Mouse (Mus musculus): ENCODE results near the gene Acot1.
A peak's percentile ranks its signal among the peaks of the same experiment; 100 is the strongest.

Gene Acot1

DNA sequence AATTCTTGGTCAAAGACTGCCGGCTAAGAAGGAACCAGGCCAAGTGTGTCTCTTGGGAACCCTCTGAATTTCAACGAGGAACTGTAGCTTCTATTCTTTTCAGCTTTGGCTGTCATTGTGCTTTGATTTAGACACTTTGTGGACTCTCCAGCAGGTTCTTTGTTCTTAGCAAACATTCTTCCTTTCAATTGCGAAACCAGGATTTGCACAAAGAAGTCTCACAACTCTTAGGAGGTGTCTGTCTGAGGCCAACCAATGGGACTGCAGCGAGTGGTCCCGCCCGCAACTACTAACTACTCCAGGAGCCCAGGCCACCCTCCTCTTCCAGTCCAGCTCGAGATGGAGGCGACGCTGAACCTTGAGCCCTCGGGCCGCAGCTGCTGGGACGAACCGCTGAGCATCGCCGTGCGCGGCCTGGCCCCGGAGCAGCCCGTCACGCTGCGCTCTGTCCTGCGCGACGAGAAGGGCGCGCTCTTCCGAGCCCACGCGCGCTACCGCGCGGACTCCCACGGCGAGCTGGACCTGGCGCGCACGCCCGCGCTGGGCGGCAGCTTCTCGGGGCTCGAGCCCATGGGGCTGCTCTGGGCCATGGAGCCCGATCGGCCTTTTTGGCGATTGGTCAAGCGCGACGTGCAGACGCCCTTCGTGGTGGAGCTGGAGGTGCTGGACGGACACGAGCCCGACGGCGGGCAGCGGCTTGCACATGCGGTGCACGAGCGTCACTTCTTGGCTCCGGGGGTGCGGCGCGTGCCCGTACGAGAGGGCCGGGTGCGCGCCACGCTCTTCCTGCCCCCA lies at the start of gene Acot1:
Acot1 (plus strand) TSS at position 320 of the 795 bp plus-strand sequence.
- peak; percentile 60 to 79 for DNase-seq (ENCODE audit: low spot score in 2 of 2)

DNA sequence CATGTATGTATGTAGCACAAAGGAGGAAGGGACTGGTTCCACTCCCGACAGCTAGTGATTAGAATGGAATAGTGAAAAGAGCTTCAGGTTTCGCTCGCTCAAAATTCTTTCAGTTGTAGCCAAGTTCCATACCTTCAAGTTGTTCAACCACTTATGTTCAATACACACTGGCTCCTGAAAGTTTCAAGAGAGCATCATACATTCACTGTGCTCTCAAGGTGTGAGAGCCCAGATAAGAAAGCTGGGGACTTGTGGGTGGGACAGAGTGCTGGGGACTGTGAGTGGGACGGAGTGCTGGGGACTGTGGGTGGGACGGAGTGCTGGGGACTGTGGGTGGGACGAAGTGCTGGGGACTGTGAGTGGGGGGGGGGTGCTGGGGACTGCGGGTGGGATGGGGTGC lies 44.1 kb upstream of the Acot1 start:
- no peak for DNase-seq (ENCODE audit: low spot score in 2 of 2)

DNA sequence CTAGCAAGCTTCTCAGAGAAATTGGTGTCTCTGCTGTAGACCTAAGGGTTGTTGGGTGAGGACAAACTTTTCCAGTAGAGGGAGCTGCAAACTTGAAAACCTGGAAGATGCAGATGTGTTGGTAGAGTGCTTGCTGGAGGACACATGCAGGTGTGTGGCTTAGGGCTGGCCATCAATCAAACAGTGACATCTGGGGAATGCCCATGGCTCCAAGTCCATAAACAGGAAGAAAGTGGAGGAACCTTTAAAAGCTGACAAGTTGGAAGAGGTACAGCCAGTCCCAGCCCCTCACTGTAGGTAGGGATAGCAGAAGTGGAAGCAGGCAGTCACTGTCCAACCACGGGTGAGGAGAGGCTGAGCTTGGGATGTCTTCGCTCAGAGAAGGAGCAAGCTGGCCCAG lies 37.2 kb upstream of the Acot1 start:
- DNase-seq (ENCODE audit: low spot score in 2 of 2): peak; percentile 33 to 55

DNA sequence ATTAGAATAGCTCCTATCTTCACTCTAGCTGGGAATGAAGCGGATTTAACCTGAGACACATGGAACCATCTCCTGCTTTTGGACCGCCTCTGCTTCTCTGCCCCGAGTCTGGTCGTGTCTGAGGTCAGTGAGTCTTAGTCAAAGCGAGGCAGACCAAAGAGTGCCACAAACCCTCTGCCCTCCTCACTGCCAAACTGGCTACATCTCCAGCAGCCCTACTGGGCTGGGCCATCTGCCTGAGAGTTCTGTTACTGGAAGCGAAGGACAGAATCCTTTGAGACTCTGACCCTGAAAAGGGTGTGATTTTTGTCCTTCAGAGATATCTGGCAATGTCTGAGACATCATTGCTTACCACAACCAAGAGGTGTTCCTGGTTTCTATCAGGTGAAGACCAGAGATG lies 30.4 kb upstream of the Acot1 start:
- no peak for DNase-seq (ENCODE audit: low spot score in 2 of 2)

DNA sequence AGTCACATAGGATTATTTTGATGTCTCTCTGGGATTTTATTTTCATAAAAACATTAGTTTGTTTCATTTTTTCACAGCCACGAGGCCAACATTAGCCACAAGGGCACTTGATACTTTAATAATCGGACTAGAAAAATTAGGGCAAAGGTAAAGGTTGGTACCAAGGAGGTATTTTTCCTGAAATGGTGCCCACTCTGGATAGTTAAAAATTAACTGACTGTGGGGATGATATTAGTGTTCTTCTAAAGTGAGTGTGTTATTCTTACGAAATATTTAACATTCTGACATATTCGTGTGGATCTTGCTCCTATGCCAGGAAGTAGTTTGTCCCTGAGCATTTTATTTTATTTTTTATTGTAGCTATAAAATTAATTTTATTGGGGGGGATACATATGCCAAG lies 27.7 kb upstream of the Acot1 start:
- no peak for DNase-seq (ENCODE audit: low spot score in 2 of 2)

DNA sequence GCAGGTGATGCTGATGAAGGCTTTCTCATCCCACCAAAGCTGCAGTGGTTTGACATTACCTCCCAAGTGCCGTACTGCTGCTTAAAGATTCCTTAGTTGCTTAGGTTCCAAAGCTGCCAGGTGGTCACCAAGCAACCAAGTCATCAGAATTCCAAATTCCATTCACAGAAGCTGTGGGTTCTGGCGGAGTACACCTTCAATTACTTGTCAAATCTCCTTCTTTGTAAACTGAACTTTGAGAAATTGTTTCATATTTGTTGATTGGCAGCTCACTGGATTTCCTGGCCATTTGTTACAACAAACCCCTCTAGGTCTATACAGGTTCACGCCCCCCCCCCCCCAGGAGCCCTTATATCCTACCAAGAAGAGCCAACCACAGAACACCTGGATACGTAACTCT lies 24.5 kb upstream of the Acot1 start, which contains the start of gene Heatr4:
Heatr4 (minus strand) TSS at position 101 of the 400 bp plus-strand sequence.
- DNase-seq (ENCODE audit: low spot score in 2 of 2): no peak

DNA sequence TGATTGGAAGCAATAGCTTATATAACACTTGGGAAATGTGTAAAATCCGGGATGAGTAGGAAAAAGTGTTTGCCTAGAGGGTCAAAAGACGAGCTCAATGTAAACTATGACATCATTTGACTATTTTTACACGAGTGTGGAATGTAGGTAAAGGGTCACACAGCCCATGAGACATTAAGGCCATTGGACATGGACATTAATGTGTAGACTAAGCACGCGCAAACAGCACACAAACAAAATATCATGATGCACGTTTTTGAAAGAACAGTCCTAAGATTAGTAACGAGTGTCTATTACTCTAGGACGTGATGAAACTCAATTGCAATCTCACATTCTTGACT lies 22.1 kb upstream of the Acot1 start:
- no peak for DNase-seq (ENCODE audit: low spot score in 2 of 2)

DNA sequence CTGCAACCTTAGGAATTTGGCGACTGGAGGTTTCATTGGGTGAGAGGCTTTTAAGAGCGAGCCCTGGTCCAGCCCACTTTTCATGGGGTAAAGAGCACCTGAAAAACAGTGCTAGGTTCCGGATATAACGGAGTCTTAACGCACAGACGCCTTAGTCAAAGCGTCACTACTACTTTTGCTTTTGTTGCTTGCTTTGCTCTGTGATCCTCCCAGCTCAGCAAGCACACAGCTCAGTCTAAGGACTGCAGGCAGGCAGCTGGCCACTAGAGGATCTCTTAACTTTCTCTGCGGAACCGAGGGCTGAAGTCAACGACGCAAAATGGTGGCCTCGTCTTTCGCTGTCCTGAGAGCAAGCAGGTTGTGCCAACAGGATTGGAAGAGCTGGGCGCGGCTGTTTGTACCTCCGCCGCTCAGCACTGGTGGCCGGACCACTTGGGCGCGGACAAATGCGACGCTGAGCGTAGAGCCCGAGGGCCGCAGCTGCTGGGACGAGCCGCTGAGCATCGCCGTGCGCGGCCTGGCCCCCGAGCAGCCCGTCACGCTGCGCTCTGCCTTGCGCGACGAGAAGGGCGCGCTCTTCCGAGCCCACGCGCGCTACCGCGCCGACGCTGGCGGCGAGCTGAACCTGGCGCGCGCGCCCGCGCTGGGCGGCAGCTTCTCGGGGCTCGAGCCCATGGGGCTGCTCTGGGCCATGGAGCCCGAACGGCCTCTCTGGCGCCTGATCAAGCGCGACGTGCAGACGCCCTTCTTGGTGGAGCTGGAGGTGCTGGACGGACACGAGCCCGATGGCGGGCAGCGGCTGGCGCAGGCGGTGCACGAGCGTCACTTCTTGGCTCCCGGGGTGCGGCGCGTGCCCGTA lies 21.5 kb upstream of the Acot1 start, which contains the start of gene Acot2:
Acot2 (plus strand) TSS at position 279 of the 859 bp plus-strand sequence.
- peak; percentile 67 to 71 for DNase-seq (ENCODE audit: low spot score in 2 of 2)

DNA sequence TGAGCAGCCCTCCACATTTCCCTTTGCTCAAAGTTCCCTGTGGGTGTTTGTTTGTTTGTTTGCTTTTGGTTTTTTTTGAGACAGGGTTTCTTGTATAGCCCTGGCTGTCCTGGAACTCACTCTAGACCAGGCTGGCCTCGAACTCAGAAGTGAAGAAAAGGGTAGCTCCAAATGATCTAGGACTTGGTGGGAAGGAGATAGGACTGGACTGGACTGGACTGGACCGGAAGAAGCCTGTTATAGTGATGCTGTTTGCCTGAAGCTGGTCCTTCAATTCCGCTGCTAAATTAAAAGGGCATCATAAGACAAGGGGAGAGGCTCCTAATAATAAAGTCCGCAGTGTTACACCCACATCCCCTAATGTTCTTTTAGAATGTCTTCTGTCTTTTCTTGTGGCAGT lies 20.8 kb upstream of the Acot1 start:
- no peak for DNase-seq (ENCODE audit: low spot score in 2 of 2)

DNA sequence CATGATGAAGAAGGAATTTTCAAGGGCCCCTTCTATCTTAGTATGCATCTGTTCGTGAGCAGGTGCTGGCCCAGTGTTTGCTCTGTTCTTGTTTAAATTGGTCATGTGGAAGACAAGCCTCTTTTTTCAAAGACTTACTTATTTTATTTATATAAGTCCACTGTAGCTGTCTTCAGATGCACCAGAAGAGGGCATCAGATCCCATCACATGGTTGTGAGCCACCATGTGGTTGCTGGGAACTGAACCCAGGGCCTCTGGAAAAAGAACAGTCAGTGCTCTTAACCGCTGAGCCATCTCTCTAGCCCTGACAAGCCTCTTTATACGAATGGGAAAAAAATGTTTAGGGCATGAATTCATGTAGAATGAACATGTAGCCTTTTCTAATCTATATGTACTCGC lies 19.9 kb upstream of the Acot1 start:
- DNase-seq (ENCODE audit: low spot score in 2 of 2): no peak

DNA sequence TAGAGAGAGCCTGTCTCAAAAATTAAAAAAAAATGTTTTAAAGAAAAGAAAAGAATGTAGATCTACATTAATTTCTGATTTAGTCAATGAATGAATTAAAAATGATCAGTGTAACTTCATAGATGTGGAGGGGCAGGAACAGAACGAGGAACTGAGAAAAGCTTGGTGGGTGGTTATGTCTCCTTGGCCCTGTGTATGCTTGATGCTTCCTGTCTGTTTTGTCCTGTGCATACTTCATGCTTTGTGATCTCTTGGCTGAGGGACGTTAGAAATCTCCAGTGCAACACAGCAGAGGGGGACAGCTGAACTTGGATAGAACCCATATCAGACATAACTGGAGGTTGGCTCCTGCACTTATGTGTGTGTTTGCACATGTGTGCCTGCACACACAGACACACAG lies 12.1 kb upstream of the Acot1 start:
- DNase-seq (ENCODE audit: low spot score in 2 of 2): no peak

DNA sequence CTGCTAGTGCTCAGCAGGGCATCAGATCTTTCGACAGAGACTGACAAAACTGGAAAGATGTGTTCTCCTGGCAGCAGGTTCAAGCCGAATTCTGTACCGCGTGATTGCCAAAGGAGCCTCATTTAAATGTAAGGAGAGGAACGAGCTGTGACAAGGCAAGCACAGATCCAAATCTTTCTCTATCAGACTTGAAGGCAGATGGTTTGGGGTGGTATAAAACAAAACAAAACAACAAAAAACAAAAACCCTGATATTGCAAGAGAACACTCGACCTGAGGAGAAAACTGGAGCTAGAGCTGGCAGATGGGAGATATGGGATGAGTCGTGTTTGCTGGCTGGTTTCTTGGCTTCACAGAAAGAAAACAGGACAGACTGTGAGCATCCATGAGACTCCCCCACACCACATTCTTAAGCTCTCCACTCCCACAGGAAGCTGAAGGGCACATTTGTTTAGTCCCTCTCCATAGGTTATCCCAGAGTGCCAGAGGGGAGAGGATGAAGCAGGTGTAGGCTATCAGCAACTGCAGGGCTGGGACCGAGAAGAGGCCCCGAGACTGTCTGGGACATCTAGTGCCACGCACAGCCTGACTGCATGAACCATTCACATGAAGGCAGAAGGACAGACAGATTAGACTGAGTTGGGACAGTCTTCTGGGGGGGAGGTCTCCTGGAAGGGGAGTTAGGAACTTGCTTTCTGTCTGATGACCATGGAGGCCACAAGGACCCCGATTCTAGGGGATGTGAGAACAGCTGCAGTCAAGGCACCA lies 10.8 kb upstream of the Acot1 start:
- DNase-seq (ENCODE audit: low spot score in 2 of 2): peak in 1 of 2 experiments; percentile 44

DNA sequence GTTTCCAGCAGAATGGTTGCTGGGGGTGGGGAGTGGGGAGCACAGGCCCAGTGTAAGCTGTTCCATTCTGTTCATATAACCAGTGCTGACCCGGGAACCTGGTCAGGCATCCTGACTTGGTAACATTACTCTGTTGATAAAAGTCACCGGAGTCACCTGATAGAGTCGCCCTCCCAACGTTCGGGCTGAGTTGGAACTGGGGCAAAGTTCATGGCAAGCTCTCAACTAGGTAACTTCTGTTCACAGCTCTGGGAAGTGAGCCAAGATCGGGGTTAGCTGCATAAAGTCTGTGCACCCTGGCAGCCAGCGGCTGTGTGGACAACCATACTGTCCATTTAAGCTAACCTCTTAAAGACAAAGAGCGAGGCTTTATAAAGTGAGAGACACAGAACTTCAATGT lies 10.1 kb upstream of the Acot1 start:
- DNase-seq (ENCODE audit: low spot score in 2 of 2): peak; percentile 62 to 81

DNA sequence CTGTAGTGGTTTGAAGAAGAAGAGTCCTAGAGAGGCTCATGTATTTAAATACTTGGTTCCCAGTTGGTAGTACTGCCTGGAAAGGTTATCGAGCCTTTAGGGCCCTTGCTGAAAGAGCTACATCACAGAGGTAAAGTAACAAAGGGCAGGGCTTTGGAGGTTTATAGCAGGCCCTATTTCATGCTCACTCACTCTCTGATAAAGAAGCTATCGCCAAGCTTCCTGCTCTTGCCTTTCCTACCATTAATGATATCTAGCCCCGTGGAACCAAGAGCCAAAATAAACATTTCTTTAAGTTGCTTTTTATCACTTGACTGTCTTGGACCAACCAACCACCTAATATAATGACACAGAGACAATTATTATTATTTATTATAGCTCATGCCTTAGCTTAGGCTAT lies 8.9 kb upstream of the Acot1 start:
- no peak for DNase-seq (ENCODE audit: low spot score in 2 of 2)

DNA sequence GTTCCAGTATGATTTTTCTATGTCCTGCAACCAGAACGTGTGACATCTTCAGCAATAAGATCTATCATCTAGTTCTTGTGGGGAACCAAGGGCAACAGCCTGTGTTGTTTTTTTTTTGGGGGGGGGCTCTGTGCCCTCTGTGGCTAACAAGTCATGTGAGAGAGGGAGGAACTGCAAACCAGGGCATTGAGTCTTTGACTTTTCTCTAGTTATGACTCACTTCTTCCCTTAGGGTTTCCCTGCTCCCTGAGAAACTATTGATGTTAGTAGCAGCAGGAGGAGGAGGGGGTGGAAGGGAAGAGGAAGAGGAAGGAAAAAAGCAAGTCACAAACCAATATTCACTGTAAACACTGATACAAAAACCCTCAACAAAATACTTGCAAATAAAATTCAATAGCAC lies 5.4 kb upstream of the Acot1 start:
- no peak for DNase-seq (ENCODE audit: low spot score in 2 of 2)

DNA sequence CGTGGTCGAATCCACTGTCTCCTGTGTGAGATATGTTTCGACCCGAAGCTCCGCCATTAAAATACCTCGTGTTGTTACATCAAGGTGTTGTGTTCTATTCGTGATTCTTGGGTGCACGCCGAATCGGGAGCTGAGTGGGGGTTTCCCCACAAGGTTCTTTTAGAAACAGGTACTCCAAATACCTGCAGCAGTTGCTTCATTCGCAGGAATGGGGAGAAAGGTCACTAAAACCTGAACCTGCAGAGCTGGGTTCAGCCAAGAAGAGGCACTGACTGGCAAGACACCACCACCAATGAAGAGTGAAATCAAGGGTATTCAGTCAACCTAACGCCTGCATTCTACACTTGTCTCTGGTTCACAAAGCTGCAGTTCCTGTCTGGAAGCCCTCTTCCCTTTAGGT lies 1.0 kb upstream of the Acot1 start:
- DNase-seq (ENCODE audit: low spot score in 2 of 2): no peak

DNA sequence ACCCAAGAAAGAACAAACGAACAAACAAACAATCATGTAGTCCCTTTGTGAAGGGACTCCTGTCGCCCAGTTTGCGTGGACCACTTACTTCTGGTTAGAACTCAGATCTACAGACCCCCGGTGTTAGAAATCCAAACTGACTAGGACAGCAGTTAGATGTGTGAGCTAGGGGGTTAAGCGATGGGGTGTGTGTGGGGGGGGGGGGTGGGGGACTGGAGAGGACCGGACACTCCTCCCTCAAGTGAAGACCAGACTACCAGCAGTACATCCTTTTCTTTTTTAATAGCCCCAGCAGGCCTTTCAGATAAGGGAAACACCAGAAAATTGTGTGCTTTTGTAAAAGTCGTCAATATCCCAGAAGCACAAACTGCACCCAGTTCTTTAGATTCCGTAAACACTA lies 561 bp upstream of the Acot1 start:
- DNase-seq (ENCODE audit: low spot score in 2 of 2): no peak

DNA sequence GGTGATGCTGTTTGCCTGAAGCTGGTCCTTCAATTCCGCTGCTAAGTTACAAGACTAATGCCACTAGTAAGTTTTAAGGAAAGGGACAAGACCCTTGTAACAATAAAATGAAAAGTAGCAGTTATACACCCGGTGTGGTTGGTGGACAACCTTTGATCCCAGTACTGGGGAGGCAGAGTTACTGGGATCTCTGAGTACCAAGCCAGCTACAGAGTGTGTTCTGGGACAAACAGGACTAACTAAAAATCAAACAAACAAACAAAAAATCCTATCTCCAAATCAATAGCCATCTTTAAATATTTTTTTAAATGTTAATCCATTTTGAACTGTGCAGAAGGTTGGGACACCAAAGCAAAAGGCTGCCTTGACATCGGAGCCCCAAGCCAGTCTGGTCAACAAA lies 911 bp downstream of the Acot1 start:
- no peak for DNase-seq (ENCODE audit: low spot score in 2 of 2)

DNA sequence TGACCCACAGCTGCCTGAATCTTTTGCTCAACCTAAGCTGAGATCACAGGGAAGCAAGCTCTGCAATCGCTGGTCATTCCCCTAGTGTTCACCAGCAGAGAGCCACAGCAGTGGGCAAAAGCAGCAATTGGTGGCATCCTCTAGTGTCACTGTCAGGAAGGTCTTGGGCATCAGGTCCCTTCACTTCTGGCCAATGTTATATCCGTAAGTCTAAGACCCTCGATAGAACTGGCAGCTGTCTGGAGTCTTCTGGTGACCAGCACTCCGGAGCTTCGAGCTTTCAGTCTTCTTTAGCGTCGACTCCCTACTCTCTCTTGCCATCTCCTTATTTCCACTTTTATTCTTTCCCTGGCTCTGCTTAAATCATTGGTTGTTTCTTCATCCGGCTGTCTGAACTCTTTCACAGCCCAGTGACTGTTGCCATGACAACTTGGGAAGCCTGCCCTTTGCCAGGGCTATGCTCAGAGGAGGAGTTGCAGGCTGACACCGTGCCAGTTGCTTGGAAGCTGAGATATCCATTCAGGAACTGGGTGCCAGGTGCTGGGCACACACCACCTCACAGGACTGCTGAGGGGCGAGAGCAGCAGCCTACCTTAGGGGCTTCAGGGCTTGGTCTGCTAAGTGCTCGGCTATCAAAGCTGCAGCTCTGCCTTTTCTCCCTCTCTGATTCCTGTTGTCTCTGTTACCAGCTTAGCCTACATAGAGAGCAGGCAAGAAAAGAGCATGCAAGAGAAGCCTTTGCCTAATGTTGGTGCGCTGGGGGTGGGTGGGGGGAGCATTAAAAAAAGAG lies 2.2 kb downstream of the Acot1 start:
- peak in 1 of 2 experiments; percentile 69 for DNase-seq (ENCODE audit: low spot score in 2 of 2)

DNA sequence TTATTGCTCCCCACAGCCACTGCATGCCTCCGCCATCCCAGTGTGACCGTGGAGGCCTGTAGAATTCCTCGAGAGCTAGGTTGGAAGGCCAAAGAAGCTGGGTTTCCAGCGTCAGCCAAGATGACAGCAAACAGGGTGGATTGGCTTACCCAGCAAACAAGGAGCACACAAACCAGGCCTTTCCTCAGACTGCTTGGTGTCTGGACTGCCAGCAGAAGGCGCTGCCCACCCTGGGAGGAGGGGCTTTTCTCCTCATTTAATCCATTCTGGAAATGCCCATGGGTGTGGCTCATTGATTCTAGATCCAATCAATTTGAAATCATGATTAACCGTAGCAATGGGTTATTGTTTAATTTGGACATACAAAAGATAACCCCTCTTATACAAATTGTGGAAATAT lies 3.8 kb downstream of the Acot1 start:
- no peak for DNase-seq (ENCODE audit: low spot score in 2 of 2)

DNA sequence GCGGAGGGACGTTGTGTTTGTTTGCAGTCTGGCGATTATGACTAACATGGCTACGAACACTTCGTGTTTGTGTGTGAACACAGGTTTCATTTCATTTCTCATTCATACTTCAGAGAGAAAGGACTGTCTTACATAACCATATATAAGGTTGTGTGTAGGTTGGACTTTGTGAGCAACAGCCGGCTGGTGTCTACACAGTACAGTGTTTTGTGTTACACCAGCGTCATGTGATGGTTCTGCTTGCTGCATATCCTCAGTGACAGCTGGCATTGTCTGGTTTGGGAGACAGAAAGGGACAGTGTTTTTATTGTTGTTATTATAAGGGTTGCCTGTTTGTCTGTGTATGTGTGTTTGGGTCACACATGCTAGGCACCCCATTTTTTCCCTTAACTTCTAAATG lies 4.4 kb downstream of the Acot1 start:
- DNase-seq (ENCODE audit: low spot score in 2 of 2): no peak

All from urinary bladder, postnatal 36 days (tissue).